Mouse (Mus musculus) gastrocnemius, adult 2 months (tissue): ENCODE data around the gene Tchp. TPM values are rescaled to one million over a fixed set of nuclear protein-coding genes. Genes with fewer than 3 reads are reported as not detected.

Experiments used
- DNase-seq: peaks from one replicate; pipeline ENCODE4 v3.0.0; 2022
- H3K27ac ChIP-seq: fragments of 200-600 bp; 2 replicates; pipeline ENCODE4 v1.8.1; 2022; ENCODE audit warnings: mild to moderate bottlenecking
- H3K4me3 ChIP-seq: fragments of 200-600 bp; 2 replicates; pipeline ENCODE4 v1.8.1; 2022; ENCODE audit warnings: mild to moderate bottlenecking, moderate library complexity
- CTCF ChIP-seq: fragments of 200-600 bp; IDR thresholded peaks from 2 replicates; pipeline ENCODE4 v1.8.1; 2022; ENCODE audit warnings: antibody characterized with exemption, mild to moderate bottlenecking, moderate library complexity
- intact Hi-C: fragments of 180-260 bp; cut with DNase I; formaldehyde crosslinking; loops from one replicate; pipeline ENCODE4 v1.15.1; 2025
- total RNA-seq, 2 experiments: library from RNA; stranded (reverse); gene quantifications; 2 replicates each; pipeline ENCODE4 v1.2.3; 2021

Tchp gene
- total RNA-seq, 2 experiments from 2014 or later: 3.6 to 3.8 TPM

DNA sequence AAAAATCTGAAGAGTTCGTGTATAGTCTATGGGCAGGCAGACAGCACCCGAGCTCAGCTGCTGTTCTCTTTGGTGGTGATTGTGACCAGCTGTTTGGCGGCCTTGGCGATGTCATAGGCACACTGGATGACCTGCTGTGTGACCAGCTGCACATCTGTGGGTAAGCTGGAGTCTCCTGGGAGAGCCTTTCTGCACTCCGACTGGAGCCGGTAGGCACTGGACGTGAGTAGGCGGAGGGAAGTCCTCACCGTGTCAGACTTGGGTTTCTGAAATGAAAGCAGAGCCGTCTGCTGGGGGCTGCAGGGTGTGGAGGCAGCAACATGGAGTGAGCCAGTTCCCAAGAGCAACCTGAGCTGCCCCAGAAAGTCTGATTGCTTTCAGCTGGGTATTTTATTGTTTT is 22.6 kb downstream of the Tchp start:
- no peak overlapping the region for H3K27ac ChIP-seq
- no peak overlapping the region for H3K4me3 ChIP-seq
- intact Hi-C loops: no loop called here
- peak; percentile 44 for DNase-seq
- no peak for TF ChIP-seq CTCF

DNA sequence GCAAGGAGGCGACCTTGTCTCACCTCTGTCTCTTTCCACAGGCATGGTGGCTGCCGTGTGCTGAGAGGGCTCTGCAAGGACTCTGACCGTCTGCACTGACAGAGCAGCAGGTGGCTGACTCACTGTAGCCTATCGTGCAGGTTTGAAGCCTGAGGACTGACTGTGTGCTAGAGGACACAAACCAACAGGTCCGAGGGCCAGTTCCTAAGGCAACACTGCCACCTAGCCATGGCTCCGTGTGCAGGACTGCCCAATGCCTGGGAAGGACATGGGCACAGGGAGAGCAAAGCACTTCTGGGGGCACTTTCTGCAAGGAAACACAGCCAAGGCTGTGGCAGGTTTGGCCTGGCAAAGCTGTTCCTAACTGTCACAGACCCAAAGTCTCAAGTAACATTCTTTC is 23.9 kb downstream of the Tchp start:
- intact Hi-C loops: no loop called here

DNA sequence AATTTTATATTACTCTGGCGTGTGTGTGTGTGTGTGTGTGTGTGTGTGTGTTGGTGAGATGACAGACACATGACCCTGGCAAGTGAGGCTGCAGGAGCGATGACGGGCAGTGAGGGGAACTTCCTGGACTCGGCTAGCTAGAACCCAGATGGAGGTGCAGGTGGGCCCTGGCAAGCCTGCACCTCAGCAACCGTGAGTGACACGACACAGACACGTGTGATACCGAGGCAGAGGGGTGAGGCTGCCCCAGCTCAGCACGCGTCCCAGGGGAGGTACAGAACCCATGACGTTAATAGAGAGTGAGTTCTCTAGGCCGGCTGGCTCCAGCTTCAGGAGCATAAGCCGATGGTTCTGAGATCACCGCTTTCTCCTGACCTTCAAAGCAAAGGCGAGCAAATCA is 24.4 kb downstream of the Tchp start:
- Histone ChIP-seq H3K27ac (no peak overlapping the region), H3K4me3 (no peak overlapping the region)
- TF ChIP-seq CTCF: no peak
- no peak for DNase-seq
- intact Hi-C loops: no loop called here

More for the DNA sequence above, 23.9 kb downstream of the Tchp start:
- no peak overlapping the region for H3K4me3 ChIP-seq
- H3K27ac ChIP-seq: no peak overlapping the region
- no peak for DNase-seq
- TF ChIP-seq CTCF: peak; percentile 36

DNA sequence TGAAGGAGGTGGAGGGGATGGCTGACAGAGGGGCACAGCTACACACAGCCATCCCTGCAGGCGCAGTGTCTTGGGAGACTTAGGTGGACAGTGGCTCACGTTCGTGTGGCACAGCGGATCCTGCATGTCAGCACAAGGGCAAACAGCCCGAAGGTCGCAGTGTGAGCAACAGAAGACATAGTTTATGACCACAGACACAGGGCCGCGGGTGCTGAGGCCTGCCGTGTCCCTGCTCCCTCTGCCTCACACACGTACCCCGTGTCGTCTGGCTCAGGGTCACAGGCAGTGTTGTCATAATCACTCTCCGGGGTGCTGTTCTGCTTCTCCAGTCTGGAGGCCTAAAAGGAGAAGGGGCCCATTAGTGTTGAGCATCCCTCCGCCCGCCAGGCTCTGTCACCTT is 26.0 kb downstream of the Tchp start:
- H3K4me3 ChIP-seq: no peak overlapping the region
- H3K27ac ChIP-seq: no peak overlapping the region
- intact Hi-C loops: no loop called here
- TF ChIP-seq CTCF: no peak
- no peak for DNase-seq

DNA sequence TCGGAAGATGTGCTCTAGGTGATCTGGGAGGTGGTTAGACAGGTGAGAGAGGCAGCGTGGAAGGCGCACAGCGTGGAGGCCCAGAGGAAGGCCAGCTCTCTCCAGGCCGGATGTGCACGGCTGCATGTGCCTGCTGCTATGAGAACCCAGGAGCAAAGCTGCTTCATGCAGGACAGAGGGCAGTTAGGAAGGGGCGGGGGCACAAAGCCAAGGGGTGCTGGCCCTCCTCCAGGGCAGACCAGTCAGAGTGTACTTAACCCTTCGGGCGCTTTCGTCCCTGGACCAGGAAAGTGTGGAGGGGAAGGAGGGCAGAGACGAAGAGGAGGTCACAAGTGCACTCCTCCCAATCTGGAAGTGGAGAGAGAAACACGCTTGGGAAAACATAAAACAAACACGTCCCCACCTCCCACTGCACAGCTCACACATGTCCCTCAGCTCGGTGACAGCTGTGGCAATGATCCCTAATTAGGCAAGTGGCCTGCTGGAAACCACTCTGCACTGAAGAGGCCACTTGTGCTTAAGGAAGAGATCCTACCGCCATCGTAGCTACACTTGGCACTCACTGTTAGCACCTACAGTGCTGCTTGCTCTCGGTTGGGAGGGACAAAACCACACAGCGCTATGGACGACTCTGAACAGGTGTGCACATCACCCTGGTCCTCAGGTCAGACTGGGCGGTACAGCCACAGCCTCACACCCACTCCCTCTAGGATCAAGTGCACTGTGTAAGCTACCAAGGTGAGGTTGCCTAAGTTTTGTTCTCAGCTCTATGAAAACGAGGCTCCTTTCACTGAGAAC is 29.7 kb downstream of the Tchp start:
- peak overlapping the region; percentile 84 for H3K27ac ChIP-seq
- intact Hi-C loops: loop anchor here (5.0 kb wide), 1 partner anchor 35 kb away; the partner anchor contains the start of gene Ankrd13a
- TF ChIP-seq CTCF: no peak
- DNase-seq: no peak
- H3K4me3 ChIP-seq: no peak overlapping the region

DNA sequence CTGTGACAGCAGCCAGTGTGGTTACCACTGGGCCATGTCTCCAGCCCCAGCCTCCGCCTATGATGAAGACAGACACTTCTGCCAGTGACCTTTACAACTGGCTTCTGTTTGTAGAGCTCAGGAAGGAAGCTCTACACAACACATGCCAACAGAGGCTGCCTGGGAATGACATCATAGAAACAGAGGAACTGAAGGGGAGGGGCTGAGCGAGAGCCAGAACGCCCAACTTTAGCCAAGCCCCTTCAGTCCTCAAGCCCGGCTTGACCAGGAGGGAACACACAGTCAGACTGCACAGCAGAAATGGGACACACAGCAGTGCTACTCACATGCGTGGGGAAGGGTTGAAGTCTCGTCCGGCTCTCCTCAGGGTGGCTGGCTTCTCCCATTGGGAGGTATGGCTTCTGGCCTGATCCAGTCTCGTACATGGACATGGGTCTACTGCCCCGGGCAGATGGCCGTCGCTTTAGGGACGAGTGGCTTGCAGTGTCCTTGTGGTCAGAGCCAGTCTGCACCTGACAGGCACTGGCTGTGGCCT is 31.2 kb downstream of the Tchp start:
- peak overlapping the region; percentile 84 for H3K27ac ChIP-seq
- peak; percentile 71 for DNase-seq
- intact Hi-C loops: loop anchor here (5.0 kb wide), 1 partner anchor 34 kb away; the partner anchor contains the start of gene Ankrd13a
- peak overlapping the region; percentile 28 for H3K4me3 ChIP-seq
- no peak for TF ChIP-seq CTCF

DNA sequence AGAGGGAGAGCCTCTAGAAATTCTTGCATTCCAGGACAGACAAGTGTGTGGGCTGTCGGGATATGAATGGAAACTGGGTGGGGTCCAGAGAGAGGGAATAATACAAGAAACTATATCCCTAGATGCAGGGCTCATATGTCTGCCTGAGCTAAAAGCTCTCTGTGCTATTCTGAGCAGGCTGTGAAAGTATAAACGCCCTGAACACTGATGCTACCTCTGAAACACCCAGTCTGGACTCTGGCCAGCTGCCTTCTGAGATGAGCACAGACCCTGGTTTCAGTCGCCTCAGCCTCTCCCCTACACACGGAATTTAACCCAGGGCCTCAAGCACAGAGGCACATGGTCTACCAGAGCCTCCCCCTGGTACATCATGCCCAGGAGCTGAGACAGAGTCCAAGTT is 33.0 kb downstream of the Tchp start:
- DNase-seq: peak; percentile 78

DNA sequence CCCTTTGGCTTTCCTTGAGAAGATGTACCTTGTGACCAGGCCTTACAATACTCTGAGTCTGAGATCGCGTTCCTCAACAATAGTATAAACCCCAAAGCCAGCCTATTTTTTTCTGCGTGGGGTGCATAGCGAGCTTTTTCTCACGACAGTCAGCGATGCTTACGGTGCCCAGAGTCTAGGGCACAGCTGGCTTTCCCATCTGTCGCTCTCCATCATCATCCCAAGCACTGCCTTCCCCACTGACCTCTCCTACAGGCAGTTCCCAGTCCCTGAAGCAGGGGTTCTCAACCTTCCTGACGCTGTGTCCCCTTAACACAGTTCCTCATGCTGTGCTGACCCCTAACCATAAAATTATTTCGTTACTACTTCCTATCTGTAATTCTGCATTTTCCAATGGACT is 35.0 kb downstream of the Tchp start:
- TF ChIP-seq CTCF: no peak
- intact Hi-C loops: no loop called here
- no peak overlapping the region for H3K4me3 ChIP-seq
- no peak overlapping the region for H3K27ac ChIP-seq
- no peak for DNase-seq

More for the DNA sequence above, 33.0 kb downstream of the Tchp start:
- intact Hi-C loops: no loop called here
- peak overlapping the region; percentile 31; the same call in 1 of the 2 replicates for H3K27ac ChIP-seq
- H3K4me3 ChIP-seq: no peak overlapping the region
- no peak for TF ChIP-seq CTCF

DNA sequence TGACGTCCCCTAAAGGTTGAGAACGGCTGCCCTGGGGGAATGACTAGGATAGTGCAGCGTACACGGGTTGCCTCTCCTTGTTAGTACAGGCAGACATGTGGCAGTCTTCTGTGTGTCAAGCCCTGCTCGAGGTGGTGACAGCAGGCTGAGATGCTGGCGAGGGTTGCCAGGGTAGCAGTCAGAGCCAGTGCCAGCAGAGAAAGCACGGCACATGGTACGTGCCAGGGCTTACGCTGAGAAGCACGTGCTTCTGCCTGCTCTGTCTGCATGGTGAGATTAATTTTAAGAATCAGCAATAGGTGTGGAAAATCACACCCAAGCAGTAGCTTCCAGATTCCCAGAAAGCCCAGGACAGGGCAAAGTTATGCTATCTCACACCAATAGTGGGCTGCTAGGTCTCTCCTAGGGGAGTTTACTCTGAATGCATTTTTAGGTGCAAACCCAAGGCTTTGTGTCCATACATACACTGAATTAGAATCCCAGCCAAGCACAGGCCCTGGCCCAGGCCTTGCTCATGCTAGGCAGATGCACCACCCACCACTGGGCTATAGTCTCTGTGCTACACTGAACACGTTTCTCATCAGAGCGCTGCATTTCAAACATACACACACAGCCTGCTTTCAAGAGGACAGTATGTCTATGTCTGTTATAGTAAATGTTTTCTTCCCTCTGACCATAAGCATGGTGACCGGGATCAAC is 35.6 kb downstream of the Tchp start:
- intact Hi-C loops: no loop called here
- DNase-seq: no peak
- Histone ChIP-seq H3K4me3 (no peak overlapping the region), H3K27ac (no peak overlapping the region)
- no peak for TF ChIP-seq CTCF

DNA sequence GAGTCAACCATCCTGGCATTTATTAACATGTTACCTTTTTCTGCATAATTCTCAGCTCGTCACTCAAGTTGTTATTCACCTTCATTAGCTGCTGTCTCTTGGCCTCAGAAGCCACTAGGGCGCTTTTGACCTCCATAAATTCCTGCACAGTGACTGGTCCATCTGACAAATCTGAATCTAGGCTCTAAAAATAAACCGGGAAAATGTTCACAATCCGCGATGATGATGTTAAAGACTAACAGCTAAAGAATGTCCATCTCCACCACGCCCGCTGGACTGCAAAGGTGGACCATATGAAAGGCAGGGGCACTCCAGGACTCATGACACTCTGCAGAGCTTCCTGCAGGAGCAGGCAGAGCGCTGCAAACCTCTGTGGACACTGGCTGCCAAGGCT is 36.1 kb downstream of the Tchp start:
- no peak overlapping the region for H3K27ac ChIP-seq

DNA sequence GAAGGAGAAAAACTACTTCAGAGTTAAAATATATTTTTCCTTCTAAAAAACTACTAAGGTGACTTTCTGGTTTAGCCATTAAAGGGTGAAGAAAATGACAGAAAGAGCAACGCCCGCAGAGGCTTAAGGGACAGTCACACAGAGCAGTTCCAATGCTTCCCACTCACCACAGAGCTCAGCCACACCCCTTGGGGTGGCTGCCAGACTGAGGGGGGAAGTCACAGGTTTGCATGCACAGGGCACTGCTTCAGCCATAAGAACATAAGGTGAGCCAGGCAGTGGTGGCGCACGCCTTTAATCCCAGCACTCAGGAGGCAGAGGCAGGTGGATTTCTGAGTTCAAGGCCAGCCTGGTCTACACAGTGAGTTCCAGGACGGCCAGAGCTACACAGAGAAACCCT is 38.0 kb downstream of the Tchp start:
- no peak for DNase-seq
- no peak overlapping the region for H3K4me3 ChIP-seq
- no peak for TF ChIP-seq CTCF
- intact Hi-C loops: no loop called here
- H3K27ac ChIP-seq: no peak overlapping the region

More for the DNA sequence above, 36.1 kb downstream of the Tchp start:
- no peak overlapping the region for H3K4me3 ChIP-seq
- intact Hi-C loops: no loop called here
- no peak for DNase-seq
- no peak for TF ChIP-seq CTCF

DNA sequence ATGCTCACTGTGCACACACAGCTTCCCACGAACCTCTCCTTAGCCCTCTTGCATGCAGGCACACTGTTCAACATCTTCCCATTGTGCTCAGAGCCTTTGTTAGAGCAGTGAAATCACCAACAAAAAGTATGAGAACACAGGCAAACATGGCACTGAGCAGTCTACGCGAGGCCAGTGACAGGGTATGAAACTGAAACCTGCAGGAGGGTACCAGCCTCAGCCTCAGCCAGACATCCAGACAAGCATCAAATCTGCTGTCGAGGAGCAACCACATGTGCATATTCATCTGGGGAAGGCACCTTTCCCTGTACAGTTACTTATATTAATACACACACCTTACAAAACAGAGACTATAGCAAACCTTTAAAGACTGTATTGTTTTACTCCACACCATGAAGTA is 39.3 kb downstream of the Tchp start:
- Histone ChIP-seq H3K4me3 (no peak overlapping the region), H3K27ac (no peak overlapping the region)
- no peak for TF ChIP-seq CTCF
- intact Hi-C loops: no loop called here
- no peak for DNase-seq

DNA sequence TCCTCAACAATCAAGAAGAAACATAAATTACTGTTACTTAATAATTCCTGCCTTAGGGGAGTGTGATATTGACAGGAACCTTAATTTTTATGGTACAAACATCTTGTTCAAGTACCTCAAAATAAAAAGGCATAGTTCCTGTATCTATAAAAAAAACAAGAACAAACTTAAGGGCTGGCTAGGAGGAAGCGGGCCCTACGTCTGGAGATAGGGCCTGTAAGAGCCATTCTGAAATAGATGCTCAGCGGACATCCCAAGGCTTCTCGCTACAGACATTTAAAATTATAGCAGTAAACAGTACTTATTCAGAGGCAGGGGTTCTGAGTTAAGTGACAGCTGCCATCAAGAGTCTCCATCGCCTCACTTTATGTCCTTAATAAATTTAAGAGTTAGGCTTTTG is 40.0 kb downstream of the Tchp start:
- no peak for TF ChIP-seq CTCF
- no peak overlapping the region for H3K27ac ChIP-seq
- intact Hi-C loops: no loop called here
- no peak for DNase-seq
- no peak overlapping the region for H3K4me3 ChIP-seq
